Mouse (Mus musculus) hindbrain, embryonic 16.5 days (tissue): ENCODE results near the gene Slc25a22. TPM values are rescaled to one million over a fixed set of nuclear protein-coding genes. Genes with fewer than 3 reads are reported as not detected.

Experiments used
- ATAC-seq: fragments of 200-750 bp; cut with Nextera tagmentation; 2 replicates; pipeline ENCODE4 v1.8.0; 2017; ENCODE audit warnings: moderate TSS enrichment, moderate library complexity
- H3K27ac ChIP-seq: fragments of 300-500 bp; sonication (generic); 2 replicates; pipeline ENCODE4 v1.5.1; 2014; ENCODE audit warnings: low read depth, mild to moderate bottlenecking, control low read depth, low read length, moderate library complexity
- H3K27me3 ChIP-seq: fragments of 300-500 bp; sonication (generic); replicated peaks from 2 replicates; pipeline ENCODE4 v1.6.1; 2014; ENCODE audit warnings: low read length; ENCODE audit not compliant: control insufficient read depth, insufficient read depth
- H3K36me3 ChIP-seq: fragments of 300-500 bp; sonication (generic); 2 replicates; pipeline ENCODE4 v1.6.1; 2014; ENCODE audit warnings: mild to moderate bottlenecking, low read length, moderate library complexity, mixed read lengths; ENCODE audit not compliant: control insufficient read depth, insufficient read depth
- H3K4me1 ChIP-seq: fragments of 300-500 bp; sonication (generic); 2 replicates; pipeline ENCODE4 v1.6.1; 2014; ENCODE audit warnings: low read depth, low read length; ENCODE audit not compliant: control insufficient read depth, insufficient read depth
- H3K4me2 ChIP-seq: fragments of 300-500 bp; sonication (generic); 2 replicates; pipeline ENCODE4 v1.6.1; 2014; ENCODE audit warnings: mild to moderate bottlenecking, low read length, control low read depth, moderate library complexity
- H3K4me3 ChIP-seq: fragments of 300-500 bp; sonication (generic); 2 replicates; pipeline ENCODE4 v1.5.1; 2014; ENCODE audit warnings: mild to moderate bottlenecking, low read length, control low read depth, moderate library complexity
- H3K9ac ChIP-seq: fragments of 300-500 bp; sonication (generic); 2 replicates; pipeline ENCODE4 v1.6.1; 2014; ENCODE audit warnings: low read depth, mild to moderate bottlenecking, control low read depth, low read length, moderate library complexity
- H3K9me3 ChIP-seq: fragments of 300-500 bp; sonication (generic); 2 replicates; pipeline ENCODE4 v1.6.1; 2014; ENCODE audit warnings: mild to moderate bottlenecking, low read length, moderate library complexity; ENCODE audit not compliant: control insufficient read depth
- WGBS: fragments of 180-500 bp; shearing (Covaris S2); extraction: QIAGEN DNeasy Blood & Tissue Kit; methylation state at CpG from one replicate; pipeline ENCODE4 v1.1.7; 2014; 5-methylcytosine and 5-hydroxymethylcytosine counted together
- polyA plus RNA-seq: library from polyadenylated mRNA; unstranded; fragments of >200 nt; fragmentation: Nextera tagmentation; extraction: Ambion mirVana; gene quantifications from 2 replicates; pipeline ENCODE4 v1.2.1, GENCODE M21; 2015

Slc25a22 gene
- polyA plus RNA-seq, 1 experiment from 2014 or later, result 96.3 TPM

- Histone ChIP-seq H3K27ac (no peak overlapping the region), H3K27me3 (no peaks in the 10 kb centered on the region), H3K36me3 (peaks cover 19% of the 10 kb centered on the region), H3K9ac (no peak overlapping the region), H3K4me1 (peaks cover 25% of the 10 kb centered on the region), H3K9me3 (no peaks in the 10 kb centered on the region), H3K4me3 (peak overlapping the region; percentile 62), H3K4me2 (peak overlapping the region; percentile 87)
- WGBS, result 70% methylated on average over 9 of the region's 9 CpGs
- no peak for ATAC-seq
Observed at GRCm38 (mm10) chr7:141435856-141436522, 1.7 kb downstream of the Slc25a22 start.

- peak overlapping the region; percentile 75 for H3K27ac ChIP-seq
- WGBS, result 4% methylated on average over 17 of the region's 17 CpGs
- H3K4me3 ChIP-seq, result peak overlapping the region; percentile 58
- H3K27me3 ChIP-seq, result no peaks in the 10 kb centered on the region
- peak overlapping the region; percentile 80 for H3K9ac ChIP-seq
- H3K4me2 ChIP-seq, result peak overlapping the region; percentile 80
- ATAC-seq, result no peak
- H3K9me3 ChIP-seq, result no peaks in the 10 kb centered on the region
- peaks cover 23% of the 10 kb centered on the region for H3K36me3 ChIP-seq
- peaks cover 25% of the 10 kb centered on the region for H3K4me1 ChIP-seq
Observed at GRCm38 (mm10) chr7:141435129-141435855, 2.4 kb downstream of the Slc25a22 start.

GRCm38 (mm10) chr7:141434464-141434863, 3.2 kb downstream of the Slc25a22 start:
- H3K9me3 ChIP-seq, result no peaks in the 10 kb centered on the region
- ATAC-seq, result peak; percentile 24
- peaks cover 23% of the 10 kb centered on the region for H3K36me3 ChIP-seq
- H3K27me3 ChIP-seq, result no peaks in the 10 kb centered on the region
- peak overlapping the region; percentile 80 for H3K4me2 ChIP-seq
- peak overlapping the region; percentile 58 for H3K4me3 ChIP-seq
- peak overlapping the region; percentile 80 for H3K9ac ChIP-seq
- H3K4me1 ChIP-seq, result peaks cover 31% of the 10 kb centered on the region
- WGBS, result 10% methylated on average over 8 of the region's 8 CpGs
- peak overlapping the region; percentile 75 for H3K27ac ChIP-seq

DNA sequence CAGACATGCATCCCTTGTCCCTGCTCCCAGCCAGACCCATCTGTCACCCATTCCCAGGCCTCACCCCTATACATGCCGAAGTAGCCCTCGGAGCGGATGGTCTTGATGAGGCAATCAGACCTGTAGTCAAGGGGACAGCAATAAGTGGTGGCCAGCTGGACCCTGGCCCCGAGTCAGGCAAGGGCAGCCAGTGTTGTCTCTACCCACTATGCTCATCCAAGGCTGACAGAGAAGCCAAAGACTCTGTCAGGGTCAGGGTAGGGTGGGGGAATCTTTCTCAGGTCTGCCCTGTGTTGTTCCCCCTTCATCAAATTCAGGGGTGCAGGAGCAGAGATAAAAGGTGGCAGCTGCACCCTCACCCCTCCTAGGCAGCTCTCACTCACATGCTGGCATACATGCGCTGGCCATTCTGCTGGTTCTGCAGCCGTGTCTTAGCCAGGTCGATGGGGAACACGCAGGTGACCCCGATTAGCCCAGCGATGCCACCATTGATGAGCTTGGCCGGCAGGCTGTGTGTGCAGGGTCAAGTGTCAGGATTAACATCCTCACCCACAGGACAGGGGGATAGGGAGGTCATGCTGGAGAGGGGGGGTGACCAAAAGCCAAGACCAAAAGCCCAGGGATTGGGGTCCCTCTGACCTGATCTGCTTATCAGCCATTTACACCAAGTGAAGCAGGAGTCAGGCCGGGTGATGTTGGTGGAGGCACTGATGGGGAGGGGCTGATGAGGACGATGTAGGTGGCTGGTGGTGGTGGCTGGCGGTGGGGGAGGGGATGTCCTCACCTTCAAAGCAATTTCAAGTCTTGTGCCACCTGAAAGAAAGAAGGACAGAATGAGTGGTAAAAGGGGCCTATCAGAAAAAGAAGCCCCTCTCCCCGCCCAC, 3.9 kb downstream of the Slc25a22 start:
- Histone ChIP-seq H3K9me3 (no peaks in the 10 kb centered on the region), H3K36me3 (peaks cover 23% of the 10 kb centered on the region), H3K4me2 (peak overlapping the region; percentile 80), H3K9ac (peak overlapping the region; percentile 80), H3K4me1 (peaks cover 33% of the 10 kb centered on the region), H3K4me3 (peak overlapping the region; percentile 58), H3K27ac (peak overlapping the region; percentile 75), H3K27me3 (no peaks in the 10 kb centered on the region)
- 76% methylated on average over 15 of the region's 15 CpGs for WGBS
- ATAC-seq, result no peak

DNA sequence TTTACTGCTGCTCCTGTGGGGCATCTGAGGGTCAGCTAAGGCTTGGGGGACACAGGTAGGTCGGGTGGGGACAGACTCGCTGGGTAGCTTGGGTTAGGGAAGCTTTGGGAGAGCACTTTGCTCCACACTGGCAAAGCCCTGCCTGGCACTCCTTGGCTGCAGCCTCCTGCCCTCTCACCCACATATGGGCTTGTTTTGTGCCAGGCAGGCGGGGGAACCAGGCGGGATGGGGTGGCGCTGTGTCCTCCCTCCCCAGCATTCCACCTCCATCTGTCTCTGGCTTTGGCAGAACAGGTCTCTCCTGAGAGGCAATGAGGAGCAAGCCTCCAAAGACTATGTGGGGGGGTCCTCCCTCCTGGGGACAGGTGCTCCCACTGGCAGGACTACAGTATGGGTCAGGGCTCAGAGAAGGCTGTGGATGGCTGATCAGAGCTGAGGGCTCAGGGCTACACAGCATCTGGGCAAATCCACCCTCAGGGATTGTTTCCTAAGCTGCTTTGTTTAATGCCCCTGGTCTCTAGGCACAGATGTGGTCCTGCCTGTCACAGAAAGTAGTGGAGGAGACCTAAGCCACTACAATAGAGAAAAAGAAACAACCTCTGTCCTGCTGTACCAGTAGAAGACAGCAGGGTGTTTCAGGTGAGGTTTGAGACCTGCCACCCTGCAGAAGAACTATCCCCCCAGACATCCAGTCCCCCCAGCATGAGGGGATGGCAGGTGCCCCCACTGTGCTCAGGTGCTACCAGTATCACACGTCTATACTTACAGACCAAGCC, 4.8 kb downstream of the Slc25a22 start:
- Histone ChIP-seq H3K4me1 (peaks cover 38% of the 10 kb centered on the region), H3K9ac (0 out of 2 replicates have a peak overlapping the region, but pooled peaks have one; percentile 23)
- ATAC-seq, result no peak

GRCm38 (mm10) chr7:141432186-141432611, 5.5 kb downstream of the Slc25a22 start:
- no peak overlapping the region for H3K9ac ChIP-seq
- peaks cover 38% of the 10 kb centered on the region for H3K4me1 ChIP-seq
- no peak for ATAC-seq
- peaks cover 26% of the 10 kb centered on the region for H3K36me3 ChIP-seq
- H3K27me3 ChIP-seq, result no peaks in the 10 kb centered on the region
- 80% methylated on average over 8 of the region's 8 CpGs for WGBS
- H3K27ac ChIP-seq, result no peak overlapping the region
- H3K4me3 ChIP-seq, result no peak overlapping the region
- no peak overlapping the region for H3K4me2 ChIP-seq
- no peaks in the 10 kb centered on the region for H3K9me3 ChIP-seq

More for the DNA sequence above, 4.8 kb downstream of the Slc25a22 start:
- H3K4me2 ChIP-seq, result peak overlapping the region; percentile 80
- H3K27ac ChIP-seq, result no peak overlapping the region
- WGBS, result 83% methylated on average over 6 of the region's 6 CpGs
- peaks cover 23% of the 10 kb centered on the region for H3K36me3 ChIP-seq
- no peaks in the 10 kb centered on the region for H3K9me3 ChIP-seq
- no peaks in the 10 kb centered on the region for H3K27me3 ChIP-seq
- H3K4me3 ChIP-seq, result no peak overlapping the region; the same call in 1 of the 2 replicates

GRCm38 (mm10) chr7:141431434-141432185, 6.1 kb downstream of the Slc25a22 start:
- H3K27me3 ChIP-seq, result no peaks in the 10 kb centered on the region

More at GRCm38 (mm10) chr7:141431434-141432185, 6.1 kb downstream of the Slc25a22 start:
- Histone ChIP-seq H3K4me2 (no peak overlapping the region), H3K9me3 (no peaks in the 10 kb centered on the region), H3K9ac (no peak overlapping the region), H3K27ac (no peak overlapping the region), H3K36me3 (peaks cover 28% of the 10 kb centered on the region), H3K4me3 (no peak overlapping the region), H3K4me1 (peaks cover 35% of the 10 kb centered on the region)
- no peak for ATAC-seq
- 92% methylated on average over 16 of the region's 19 CpGs for WGBS
